Mouse (Mus musculus): ENCODE measurements around the gene Mapk14. TPM values are rescaled to one million over a fixed set of nuclear protein-coding genes. Genes with fewer than 3 reads are reported as not detected.
A peak's percentile ranks its signal among the peaks of the same experiment; 100 is the strongest.

The Mapk14 gene
- 29.3 and 31.2 TPM in 2 replicates for polyA plus RNA-seq (2015; fragmentation: Nextera tagmentation; extraction: Ambion mirVana)

DNA sequence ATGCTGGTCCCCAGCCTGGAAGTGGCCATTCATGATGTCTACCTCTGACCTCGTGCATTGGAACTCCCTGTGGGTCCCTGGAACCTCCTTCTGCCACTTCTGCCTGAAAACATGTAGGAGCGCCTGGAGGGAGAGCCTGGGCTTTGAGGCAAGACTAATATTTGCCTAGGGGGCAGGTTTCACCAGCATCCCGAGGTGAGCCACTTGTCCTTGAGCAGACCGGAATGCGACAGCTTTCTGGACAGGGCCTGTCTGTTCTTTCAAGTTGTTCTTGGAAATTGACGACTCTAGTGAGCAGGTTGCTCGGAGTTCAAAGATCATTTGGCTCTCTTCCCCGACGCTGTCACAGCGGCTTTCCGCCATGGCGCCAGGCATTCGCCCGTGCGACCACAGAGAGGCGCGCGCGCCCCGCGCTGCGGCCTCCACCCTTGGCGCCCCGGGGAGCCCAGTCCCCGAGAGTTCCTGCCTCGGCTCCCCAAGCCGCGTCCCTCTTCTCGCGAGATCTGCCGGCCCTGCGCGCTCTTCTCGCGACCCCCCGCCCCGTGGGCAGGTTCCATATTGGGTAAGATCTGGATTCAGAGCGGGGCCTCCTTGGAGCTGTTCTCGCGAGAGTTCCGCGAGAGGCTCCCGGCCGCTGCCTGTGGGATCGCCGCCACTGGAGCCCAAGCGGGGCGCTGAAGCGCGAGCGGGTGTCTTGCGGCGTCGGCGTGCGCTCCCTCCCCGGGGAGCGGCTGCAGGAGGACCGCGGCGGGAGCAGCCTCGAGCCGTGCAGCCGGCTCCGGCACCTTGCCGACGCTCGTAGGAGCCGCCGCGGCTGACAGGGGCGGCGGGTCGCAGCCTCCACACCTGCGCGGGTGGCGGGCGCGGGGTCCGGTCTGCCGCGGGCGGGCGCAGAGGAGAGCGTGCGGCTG is at the start of gene Mapk14:
Gene Mapk14, plus strand, starts transcription at position 554 of the 911 bp plus-strand sequence.
- H3K27me3 ChIP-seq (ENCODE audit: control insufficient read depth, insufficient read depth, low read length), result peaks cover 3% of the 10 kb centered on the region; the same call in 1 of the 2 replicates
- under 1% methylated on average over 86 of the region's 86 CpGs for WGBS
- peak within 1 kb of the TSS; percentile 98 for H3K9ac ChIP-seq (ENCODE audit: low read length)
- H3K4me3 ChIP-seq (ENCODE audit: low read length), result peak within 1 kb of the TSS; percentile 99
- peak within 1 kb of the TSS; percentile 97 for H3K27ac ChIP-seq (ENCODE audit: low read length)
- H3K4me2 ChIP-seq (ENCODE audit: low read depth, low read length), result peak within 1 kb of the TSS; percentile 73
- ATAC-seq (replicated peaks; ENCODE audit: extremely low read depth, insufficient read depth, low FRiP score), result peak; percentile 96
- H3K4me1 ChIP-seq (ENCODE audit: control insufficient read depth, insufficient read depth, low read length), result peaks cover 24% of the 10 kb centered on the region
- no peaks in the 10 kb centered on the region for H3K36me3 ChIP-seq (ENCODE audit: control insufficient read depth, insufficient read depth)
- no peaks in the 10 kb centered on the region for H3K9me3 ChIP-seq (replicated peaks; ENCODE audit: control insufficient read depth, low read length)

DNA sequence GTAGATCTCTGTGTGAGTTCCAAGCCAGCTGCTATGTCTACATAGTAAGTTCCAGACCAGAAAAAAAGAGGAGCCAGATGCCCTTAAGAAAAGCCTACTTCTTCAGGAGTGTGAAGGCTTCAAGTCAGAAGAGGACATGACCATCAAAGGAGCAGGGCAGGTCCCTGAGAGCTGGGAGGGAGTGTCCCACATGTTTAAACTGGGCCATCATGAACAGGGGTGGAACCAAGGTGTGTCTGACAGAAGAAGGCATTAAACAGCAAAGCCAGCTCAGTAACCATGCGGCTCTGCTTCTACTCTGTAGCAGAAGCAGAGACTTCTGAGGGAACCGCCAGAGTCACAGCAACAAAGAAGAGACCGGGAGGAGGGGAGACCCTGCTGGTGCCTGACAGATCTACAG is 47.4 kb upstream of the Mapk14 start:
- no peaks in the 10 kb centered on the region for H3K27me3 ChIP-seq (ENCODE audit: control insufficient read depth, insufficient read depth, low read length)
- ATAC-seq (replicated peaks; ENCODE audit: extremely low read depth, insufficient read depth, low FRiP score), result no peak
- H3K4me1 ChIP-seq (ENCODE audit: control insufficient read depth, insufficient read depth, low read length), result no peaks in the 10 kb centered on the region
- H3K27ac ChIP-seq (ENCODE audit: low read length), result no peak overlapping the region
- H3K36me3 ChIP-seq (ENCODE audit: control insufficient read depth, insufficient read depth), result no peaks in the 10 kb centered on the region
- H3K9ac ChIP-seq (ENCODE audit: low read length), result no peak overlapping the region
- H3K4me2 ChIP-seq (ENCODE audit: low read depth, low read length), result no peak overlapping the region
- H3K4me3 ChIP-seq (ENCODE audit: low read length), result no peak overlapping the region
- 47% methylated on average over 3 of the region's 3 CpGs for WGBS
- H3K9me3 ChIP-seq (replicated peaks; ENCODE audit: control insufficient read depth, low read length), result no peaks in the 10 kb centered on the region

DNA sequence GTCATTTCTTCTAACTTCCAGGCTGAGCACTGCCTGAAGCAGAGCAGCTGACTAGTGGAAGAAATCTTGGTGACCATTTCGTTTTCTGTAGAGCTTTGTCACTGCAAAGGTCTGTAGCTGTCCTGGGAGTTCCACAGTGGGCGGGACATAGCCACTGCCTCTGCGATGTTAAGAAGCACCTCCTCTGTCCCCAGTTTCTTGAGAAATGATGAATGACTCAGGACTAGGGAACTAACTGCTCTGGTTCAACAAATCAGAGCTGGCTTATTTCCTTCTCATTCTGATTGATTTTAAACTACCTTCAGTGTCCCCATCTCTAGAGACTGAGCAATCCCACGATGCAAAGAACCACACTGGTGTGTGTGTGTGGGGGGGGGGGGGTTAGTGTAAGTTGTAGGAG is 47.0 kb upstream of the Mapk14 start:
- Histone ChIP-seq H3K27me3 (ENCODE audit: control insufficient read depth, insufficient read depth, low read length) (no peaks in the 10 kb centered on the region), H3K9ac (ENCODE audit: low read length) (no peak overlapping the region), H3K4me3 (ENCODE audit: low read length) (no peak overlapping the region), H3K4me1 (ENCODE audit: control insufficient read depth, insufficient read depth, low read length) (no peaks in the 10 kb centered on the region), H3K27ac (ENCODE audit: low read length) (no peak overlapping the region), H3K36me3 (ENCODE audit: control insufficient read depth, insufficient read depth) (no peaks in the 10 kb centered on the region), H3K9me3 (replicated peaks; ENCODE audit: control insufficient read depth, low read length) (no peaks in the 10 kb centered on the region), H3K4me2 (ENCODE audit: low read depth, low read length) (no peak overlapping the region)
- ATAC-seq (replicated peaks; ENCODE audit: extremely low read depth, insufficient read depth, low FRiP score), result no peak
- 43% methylated on average over 4 of the region's 4 CpGs for WGBS

DNA sequence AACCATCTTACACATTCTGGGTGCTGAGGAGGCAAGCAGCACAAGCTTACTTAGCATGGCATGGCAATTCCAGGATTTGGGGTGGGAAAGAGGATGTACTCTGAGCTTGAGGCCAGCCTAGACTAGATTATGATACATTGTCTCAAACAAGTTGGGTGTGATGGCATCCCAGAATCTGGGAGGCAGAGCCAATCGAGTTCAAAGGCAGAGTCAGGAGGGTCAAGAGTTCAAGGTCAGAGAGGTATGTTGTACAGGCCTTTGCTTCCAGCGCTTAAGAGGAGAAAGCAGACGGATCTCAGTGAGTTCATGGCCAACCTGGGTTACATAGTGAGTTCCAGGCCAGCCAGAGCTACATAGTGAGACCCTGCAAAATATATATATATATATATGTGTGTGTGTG is 44.9 kb upstream of the Mapk14 start:
- no peaks in the 10 kb centered on the region for H3K9me3 ChIP-seq (replicated peaks; ENCODE audit: control insufficient read depth, low read length)
- no peak overlapping the region for H3K9ac ChIP-seq (ENCODE audit: low read length)
- no peaks in the 10 kb centered on the region for H3K27me3 ChIP-seq (ENCODE audit: control insufficient read depth, insufficient read depth, low read length)
- H3K4me3 ChIP-seq (ENCODE audit: low read length), result no peak overlapping the region
- 62% methylated on average over 3 of the region's 3 CpGs for WGBS
- ATAC-seq (replicated peaks; ENCODE audit: extremely low read depth, insufficient read depth, low FRiP score), result no peak
- no peaks in the 10 kb centered on the region for H3K4me1 ChIP-seq (ENCODE audit: control insufficient read depth, insufficient read depth, low read length)
- H3K27ac ChIP-seq (ENCODE audit: low read length), result no peak overlapping the region
- no peak overlapping the region for H3K4me2 ChIP-seq (ENCODE audit: low read depth, low read length)
- no peaks in the 10 kb centered on the region for H3K36me3 ChIP-seq (ENCODE audit: control insufficient read depth, insufficient read depth)

DNA sequence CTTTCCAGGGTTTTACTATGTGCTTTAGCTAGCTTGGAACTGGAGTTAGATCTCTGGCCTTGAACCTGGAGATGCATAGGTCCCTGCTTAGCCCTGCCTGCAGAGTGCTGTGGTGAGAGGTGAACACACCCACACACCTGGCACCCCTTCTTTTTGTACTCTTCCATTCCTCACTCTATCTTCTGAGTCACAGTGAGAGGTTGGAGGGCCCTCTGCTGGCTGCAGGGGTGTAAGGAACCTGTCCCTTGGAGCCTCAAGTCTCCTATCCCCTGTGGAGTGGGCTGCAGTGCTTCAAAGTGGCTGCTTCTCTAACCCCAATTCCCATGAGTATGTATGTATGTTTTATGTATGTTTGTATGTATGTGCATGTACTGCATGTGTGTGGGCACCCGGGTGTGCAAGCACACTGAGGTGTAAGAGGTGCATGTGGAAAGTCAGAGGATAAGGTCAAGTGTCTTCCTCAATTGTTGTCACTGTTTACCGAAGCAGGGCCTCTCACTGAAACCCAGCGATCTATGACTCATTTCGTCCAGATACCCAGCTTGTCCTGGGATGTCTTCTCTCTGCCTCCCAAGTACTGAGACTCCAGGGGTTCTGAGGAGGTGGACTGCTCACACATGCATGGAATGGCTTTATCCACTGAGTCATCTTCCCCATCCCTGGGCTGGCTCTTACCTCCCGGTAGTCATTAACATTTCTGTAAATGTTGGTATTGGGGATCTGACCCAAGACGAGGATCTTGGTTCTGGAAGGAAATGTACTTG is 42.3 kb upstream of the Mapk14 start:
- WGBS, result 43% methylated on average over 6 of the region's 6 CpGs

DNA sequence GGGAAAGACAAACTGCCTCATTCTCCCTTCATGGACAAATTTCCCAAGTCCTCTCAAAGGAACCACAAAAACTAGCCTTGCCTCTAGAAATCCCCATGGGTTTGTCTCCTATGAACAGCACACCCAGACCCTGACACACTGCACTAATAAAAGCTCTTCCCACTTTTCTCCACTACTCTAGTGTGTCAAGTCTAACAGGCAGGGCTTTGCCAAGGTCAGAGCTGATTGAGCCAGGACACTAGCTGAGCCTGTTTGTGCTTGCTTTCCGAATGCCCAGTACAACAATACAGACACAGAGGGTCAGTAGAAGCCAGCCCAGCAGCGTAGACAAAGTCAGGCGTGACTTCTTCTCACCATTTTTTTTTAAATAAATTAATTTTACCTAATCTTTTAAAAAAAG is 40.9 kb upstream of the Mapk14 start:
- peak; percentile 45; the same call in 1 of the 2 replicates for ATAC-seq (replicated peaks; ENCODE audit: extremely low read depth, insufficient read depth, low FRiP score)
- no peaks in the 10 kb centered on the region for H3K36me3 ChIP-seq (ENCODE audit: control insufficient read depth, insufficient read depth)
- no peak overlapping the region for H3K4me3 ChIP-seq (ENCODE audit: low read length)
- no peaks in the 10 kb centered on the region for H3K9me3 ChIP-seq (replicated peaks; ENCODE audit: control insufficient read depth, low read length)
- WGBS, result 51% methylated on average over 3 of the region's 3 CpGs
- no peaks in the 10 kb centered on the region for H3K4me1 ChIP-seq (ENCODE audit: control insufficient read depth, insufficient read depth, low read length)
- H3K9ac ChIP-seq (ENCODE audit: low read length), result no peak overlapping the region
- H3K27me3 ChIP-seq (ENCODE audit: control insufficient read depth, insufficient read depth, low read length), result no peaks in the 10 kb centered on the region; the same call in 1 of the 2 replicates
- peak overlapping the region; percentile 27; the same call in 1 of the 2 replicates for H3K27ac ChIP-seq (ENCODE audit: low read length)
- no peak overlapping the region for H3K4me2 ChIP-seq (ENCODE audit: low read depth, low read length)

More for the DNA sequence above, 42.3 kb upstream of the Mapk14 start:
- H3K4me3 ChIP-seq (ENCODE audit: low read length), result no peak overlapping the region
- no peak overlapping the region for H3K9ac ChIP-seq (ENCODE audit: low read length)
- H3K4me1 ChIP-seq (ENCODE audit: control insufficient read depth, insufficient read depth, low read length), result no peaks in the 10 kb centered on the region
- no peak overlapping the region for H3K4me2 ChIP-seq (ENCODE audit: low read depth, low read length)
- no peaks in the 10 kb centered on the region for H3K36me3 ChIP-seq (ENCODE audit: control insufficient read depth, insufficient read depth)
- no peaks in the 10 kb centered on the region for H3K27me3 ChIP-seq (ENCODE audit: control insufficient read depth, insufficient read depth, low read length)
- ATAC-seq (replicated peaks; ENCODE audit: extremely low read depth, insufficient read depth, low FRiP score), result no peak
- H3K27ac ChIP-seq (ENCODE audit: low read length), result no peak overlapping the region
- H3K9me3 ChIP-seq (replicated peaks; ENCODE audit: control insufficient read depth, low read length), result no peaks in the 10 kb centered on the region

DNA sequence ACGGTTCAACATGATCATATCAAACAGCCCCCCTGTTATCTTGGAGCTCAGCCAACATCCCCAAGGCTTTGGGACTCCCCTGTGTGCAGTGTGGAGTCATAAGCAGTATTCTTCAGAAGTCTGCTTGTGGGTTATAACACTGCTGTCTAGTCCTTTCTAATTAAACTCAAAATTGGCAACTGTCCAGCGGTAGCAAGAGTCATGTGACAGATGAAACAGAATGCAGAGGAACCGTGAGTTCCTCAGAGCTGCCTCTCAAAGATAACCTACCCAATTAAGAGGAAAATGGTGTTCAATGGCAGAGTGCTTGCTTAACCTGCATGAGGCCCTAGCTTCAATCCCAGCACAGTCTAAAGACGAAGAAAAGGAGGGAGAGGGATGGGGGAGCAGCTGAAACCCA is 33.2 kb upstream of the Mapk14 start:
- peaks cover 2% of the 10 kb centered on the region; the same call in 1 of the 2 replicates for H3K27me3 ChIP-seq (ENCODE audit: control insufficient read depth, insufficient read depth, low read length)
- H3K27ac ChIP-seq (ENCODE audit: low read length), result no peak overlapping the region
- no peak overlapping the region for H3K4me2 ChIP-seq (ENCODE audit: low read depth, low read length)
- no peaks in the 10 kb centered on the region for H3K36me3 ChIP-seq (ENCODE audit: control insufficient read depth, insufficient read depth)
- no peak overlapping the region for H3K4me3 ChIP-seq (ENCODE audit: low read length)
- no peak for ATAC-seq (replicated peaks; ENCODE audit: extremely low read depth, insufficient read depth, low FRiP score)
- peaks cover 4% of the 10 kb centered on the region; the same call in 1 of the 2 replicates for H3K4me1 ChIP-seq (ENCODE audit: control insufficient read depth, insufficient read depth, low read length)
- WGBS, result 21% methylated on average over 4 of the region's 4 CpGs
- no peak overlapping the region for H3K9ac ChIP-seq (ENCODE audit: low read length)
- no peaks in the 10 kb centered on the region for H3K9me3 ChIP-seq (replicated peaks; ENCODE audit: control insufficient read depth, low read length)

DNA sequence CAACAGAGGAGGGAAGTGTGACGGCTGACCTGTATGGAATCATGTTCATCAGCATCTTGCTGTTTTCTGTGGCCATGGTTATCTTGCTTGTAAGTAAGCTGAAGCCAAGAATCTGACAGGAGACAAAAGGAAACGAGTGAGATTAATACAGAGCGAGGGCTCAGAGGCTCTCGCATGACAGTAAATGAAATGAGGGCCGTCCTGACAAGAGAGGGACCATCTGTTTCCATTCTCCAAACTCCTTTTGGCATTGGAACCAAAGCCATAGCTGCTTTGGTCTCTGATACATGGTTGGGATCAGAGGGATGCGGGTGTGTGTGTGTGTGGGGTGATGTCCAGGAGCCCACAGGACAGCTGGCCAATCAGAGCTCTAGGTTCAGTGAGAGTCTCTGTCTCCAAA is 31.6 kb upstream of the Mapk14 start:
- 51% methylated on average over 6 of the region's 6 CpGs for WGBS
- ATAC-seq (replicated peaks; ENCODE audit: extremely low read depth, insufficient read depth, low FRiP score), result no peak
- H3K9me3 ChIP-seq (replicated peaks; ENCODE audit: control insufficient read depth, low read length), result no peaks in the 10 kb centered on the region
- H3K27me3 ChIP-seq (ENCODE audit: control insufficient read depth, insufficient read depth, low read length), result peaks cover 2% of the 10 kb centered on the region; the same call in 1 of the 2 replicates
- H3K4me1 ChIP-seq (ENCODE audit: control insufficient read depth, insufficient read depth, low read length), result peaks cover 4% of the 10 kb centered on the region; the same call in 1 of the 2 replicates
- no peaks in the 10 kb centered on the region for H3K36me3 ChIP-seq (ENCODE audit: control insufficient read depth, insufficient read depth)
- no peak overlapping the region for H3K27ac ChIP-seq (ENCODE audit: low read length)
- no peak overlapping the region for H3K4me2 ChIP-seq (ENCODE audit: low read depth, low read length)
- H3K4me3 ChIP-seq (ENCODE audit: low read length), result no peak overlapping the region
- H3K9ac ChIP-seq (ENCODE audit: low read length), result no peak overlapping the region

Data from heart, embryonic 16.5 days (tissue).